Mouse (Mus musculus) erythroblast, embryonic 14.5 days (primary cell): Measurements from ENCODE around the gene Jkamp. TPM values are rescaled to one million over a fixed set of nuclear protein-coding genes. Genes with fewer than 3 reads are reported as not detected.

Experiments
- H3K27me3 ChIP-seq: 2 replicates; pipeline ENCODE4 v1.6.1; 2012; ENCODE audit warnings: inconsistent platforms; ENCODE audit not compliant: control insufficient read depth
- H3K36me3 ChIP-seq: 2 replicates; pipeline ENCODE4 v1.6.1; 2012; ENCODE audit warnings: mild to moderate bottlenecking, inconsistent platforms; ENCODE audit not compliant: control insufficient read depth
- H3K4me1 ChIP-seq: 2 replicates; pipeline ENCODE4 v1.6.1; 2012; ENCODE audit warnings: inconsistent platforms; ENCODE audit not compliant: control insufficient read depth
- H3K4me3 ChIP-seq: replicated peaks from 2 replicates; pipeline ENCODE3; 2012; ENCODE audit warnings: moderate library complexity, mild to moderate bottlenecking, inconsistent platforms
- H3K9me3 ChIP-seq: 2 replicates; pipeline ENCODE4 v1.6.1; 2012; ENCODE audit warnings: low read length, inconsistent platforms, mixed read lengths; ENCODE audit not compliant: control insufficient read depth
- GATA1 ChIP-seq: IDR thresholded peaks from 2 replicates; pipeline ENCODE4 v1.6.1; 2012; ENCODE audit warnings: low read length, inconsistent platforms, mixed read lengths
- TAL1 ChIP-seq: IDR thresholded peaks from 3 replicates; pipeline ENCODE4 v1.6.1; 2012; ENCODE audit warnings: low read length, inconsistent platforms, mixed read lengths
- polyA plus RNA-seq: library from polyadenylated mRNA; stranded (reverse); fragments of >175 nt; gene quantifications from 2 replicates; pipeline ENCODE4 v1.2.3, GENCODE M21; 2012

Jkamp gene
- polyA plus RNA-seq, 1 experiment, result 0.52 TPM

DNA sequence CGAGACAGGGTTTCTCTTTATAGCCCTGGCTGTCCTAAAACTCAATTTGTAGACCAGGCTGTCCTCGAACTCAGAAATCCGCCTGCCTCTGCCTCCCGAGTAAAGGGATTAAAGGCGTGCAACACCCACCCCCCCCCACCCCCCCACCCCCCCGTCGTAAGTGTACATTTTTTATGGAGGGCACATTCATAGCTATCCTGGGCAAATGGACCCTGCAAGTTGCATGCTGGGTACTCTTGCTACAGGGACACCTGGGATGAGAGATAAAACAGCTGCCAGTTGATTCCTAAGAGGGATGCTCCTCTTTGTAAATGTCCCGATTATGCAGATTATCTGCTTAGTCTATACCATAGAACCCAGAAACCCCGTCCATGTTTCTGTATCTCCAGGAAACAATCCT is 2.1 kb upstream of the Jkamp start:
- no peak for TF ChIP-seq TAL1
- TF ChIP-seq GATA1, result no peak
- Histone ChIP-seq H3K9me3 (no peaks in the 10 kb centered on the region), H3K36me3 (no peaks in the 10 kb centered on the region), H3K4me3 (no peak overlapping the region), H3K27me3 (peaks cover 34% of the 10 kb centered on the region), H3K4me1 (peaks cover 27% of the 10 kb centered on the region)

DNA sequence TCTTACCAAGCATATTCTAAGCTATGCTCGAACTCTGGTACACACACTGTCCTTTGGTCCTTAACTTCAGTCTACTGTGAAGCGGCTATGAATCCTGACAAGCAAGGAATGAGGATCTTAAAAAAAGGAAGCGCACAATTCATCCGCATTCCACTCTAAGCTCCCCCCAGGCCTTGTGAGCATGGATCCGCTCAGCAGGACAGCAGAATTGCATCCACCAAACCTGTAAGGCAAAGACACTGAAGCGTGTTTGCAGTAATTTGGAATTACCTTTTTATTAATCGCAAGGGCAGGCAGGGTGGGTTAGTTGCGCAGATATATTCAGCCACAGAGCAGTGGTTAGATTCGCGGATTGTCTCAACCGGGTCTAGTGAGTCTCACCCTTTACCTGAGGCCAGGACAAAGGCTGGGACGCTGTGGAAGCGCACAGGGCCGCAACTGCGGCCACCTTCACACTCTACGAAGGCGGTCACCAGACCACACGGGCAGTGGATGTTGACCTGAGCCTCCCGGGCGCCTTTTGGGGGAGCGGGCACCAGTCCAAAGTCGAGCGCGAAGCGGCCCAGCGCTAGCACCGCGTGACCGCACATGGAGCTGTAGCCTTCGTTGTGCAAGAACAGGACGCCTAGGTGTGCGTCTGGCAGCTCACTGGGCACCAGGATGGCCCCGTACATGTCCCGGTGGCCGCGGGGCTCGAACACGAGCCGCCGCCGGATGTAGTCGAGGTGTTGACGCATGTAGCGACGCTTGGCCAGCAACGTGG is 947 bp upstream of the Jkamp start:
- no peak for TF ChIP-seq TAL1
- H3K4me3 ChIP-seq, result peak overlapping the region; percentile 82
- peaks cover 27% of the 10 kb centered on the region for H3K4me1 ChIP-seq
- H3K9me3 ChIP-seq, result no peaks in the 10 kb centered on the region
- peaks cover 34% of the 10 kb centered on the region for H3K27me3 ChIP-seq
- H3K36me3 ChIP-seq, result no peaks in the 10 kb centered on the region

DNA sequence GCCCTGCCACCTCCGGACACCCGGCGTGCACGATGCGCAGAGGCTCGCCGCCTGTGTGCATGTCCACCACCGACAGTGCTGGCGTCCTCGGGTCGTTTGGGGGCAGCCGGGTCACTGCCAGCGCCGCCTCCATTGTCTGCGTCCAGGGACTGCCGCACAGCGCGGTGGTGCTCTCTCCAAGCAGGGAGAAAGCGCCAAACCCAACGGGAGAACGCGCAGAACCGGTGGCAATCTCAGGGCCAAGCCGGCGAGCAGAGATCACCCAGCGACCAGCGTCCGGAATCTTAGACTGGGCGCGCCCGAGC is 413 bp upstream of the Jkamp start:
- no peaks in the 10 kb centered on the region for H3K9me3 ChIP-seq
- H3K4me1 ChIP-seq, result peaks cover 27% of the 10 kb centered on the region
- no peak for TF ChIP-seq GATA1
- TF ChIP-seq TAL1, result no peak
- H3K27me3 ChIP-seq, result peaks cover 34% of the 10 kb centered on the region
- H3K4me3 ChIP-seq, result peak overlapping the region; percentile 82
- H3K36me3 ChIP-seq, result peaks cover 2% of the 10 kb centered on the region; the same call in 1 of the 2 replicates

DNA sequence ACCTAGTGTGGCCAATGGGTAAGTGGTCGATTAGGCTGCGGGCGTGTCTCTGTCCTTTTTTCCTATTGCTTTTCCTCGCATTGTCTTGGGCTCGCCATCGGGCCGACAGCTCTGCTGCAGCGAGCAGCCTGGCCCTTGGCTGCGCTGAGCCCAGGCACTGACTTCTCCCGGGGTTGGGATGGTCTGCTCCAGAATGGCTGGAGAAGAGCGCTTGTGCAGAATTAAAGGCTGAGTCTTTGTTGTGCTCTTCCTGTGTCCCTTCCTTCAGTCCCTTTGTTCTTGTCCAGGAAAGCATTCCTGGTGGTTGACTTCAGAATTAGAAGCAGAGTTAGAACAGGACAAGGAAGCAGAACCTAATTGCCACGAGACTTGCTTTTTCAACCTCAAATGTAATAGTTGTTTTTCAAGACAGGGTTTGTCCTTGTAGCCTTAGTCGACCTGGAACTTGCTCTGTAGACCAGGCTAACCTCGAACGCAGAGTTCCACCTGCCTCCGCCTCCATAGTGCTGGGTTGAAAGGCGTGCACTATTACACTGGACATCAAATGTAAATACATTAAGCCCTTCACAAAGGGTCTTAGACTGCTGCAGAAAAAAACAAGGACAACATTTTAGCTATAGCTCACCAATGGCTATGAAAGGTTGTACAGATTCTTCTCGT is 907 bp downstream of the Jkamp start:
- TF ChIP-seq GATA1 (no peak), TAL1 (no peak)
- H3K4me1 ChIP-seq, result peaks cover 27% of the 10 kb centered on the region
- no peaks in the 10 kb centered on the region for H3K9me3 ChIP-seq
- peak overlapping the region; percentile 82 for H3K4me3 ChIP-seq
- H3K36me3 ChIP-seq, result peaks cover 2% of the 10 kb centered on the region; the same call in 1 of the 2 replicates
- peaks cover 31% of the 10 kb centered on the region for H3K27me3 ChIP-seq

DNA sequence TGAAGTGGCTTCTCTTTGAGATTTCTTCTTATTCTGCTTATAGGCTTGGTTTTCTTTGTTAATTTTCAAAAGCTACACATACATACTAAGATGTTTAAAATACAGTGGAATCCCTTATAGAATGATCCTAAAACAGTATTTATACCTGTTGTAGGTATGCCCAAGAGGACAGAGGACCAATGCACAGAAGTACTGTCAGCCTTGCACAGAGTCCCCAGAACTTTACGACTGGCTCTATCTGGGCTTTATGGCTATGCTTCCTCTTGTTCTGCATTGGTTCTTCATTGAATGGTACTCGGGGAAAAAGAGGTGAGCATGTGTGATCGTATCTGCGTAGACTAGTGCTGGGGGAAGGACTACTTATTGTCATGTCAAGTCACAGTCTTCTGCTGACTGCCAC is 4.4 kb downstream of the Jkamp start:
- Histone ChIP-seq H3K4me3 (no peak overlapping the region), H3K9me3 (no peaks in the 10 kb centered on the region), H3K27me3 (peaks cover 5% of the 10 kb centered on the region), H3K4me1 (peaks cover 18% of the 10 kb centered on the region), H3K36me3 (peaks cover 33% of the 10 kb centered on the region)
- no peak for TF ChIP-seq TAL1
- TF ChIP-seq GATA1, result no peak

DNA sequence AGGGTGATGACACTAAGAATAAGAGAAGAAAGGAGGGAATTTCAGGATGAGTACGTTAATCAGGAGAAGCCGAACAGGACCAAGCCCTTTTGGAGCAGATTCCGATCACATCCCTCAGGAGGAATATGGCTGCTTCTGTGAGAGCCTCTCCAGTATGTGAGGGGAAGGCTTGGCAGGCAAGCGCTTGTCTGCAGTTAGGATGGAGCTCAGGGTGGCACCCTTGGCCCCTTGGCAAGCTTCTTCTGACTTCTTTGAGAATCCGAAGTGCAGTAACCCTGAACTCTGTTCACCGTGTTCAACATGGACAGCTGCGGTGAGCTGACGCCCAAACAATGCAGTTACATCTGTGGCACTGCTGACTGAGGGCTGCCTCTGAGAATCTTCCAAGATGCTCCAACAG is 11.6 kb downstream of the Jkamp start:
- Histone ChIP-seq H3K4me3 (no peak overlapping the region), H3K9me3 (no peaks in the 10 kb centered on the region), H3K27me3 (no peaks in the 10 kb centered on the region), H3K4me1 (no peaks in the 10 kb centered on the region), H3K36me3 (peaks cover 51% of the 10 kb centered on the region)
- TF ChIP-seq GATA1, result no peak
- no peak for TF ChIP-seq TAL1

DNA sequence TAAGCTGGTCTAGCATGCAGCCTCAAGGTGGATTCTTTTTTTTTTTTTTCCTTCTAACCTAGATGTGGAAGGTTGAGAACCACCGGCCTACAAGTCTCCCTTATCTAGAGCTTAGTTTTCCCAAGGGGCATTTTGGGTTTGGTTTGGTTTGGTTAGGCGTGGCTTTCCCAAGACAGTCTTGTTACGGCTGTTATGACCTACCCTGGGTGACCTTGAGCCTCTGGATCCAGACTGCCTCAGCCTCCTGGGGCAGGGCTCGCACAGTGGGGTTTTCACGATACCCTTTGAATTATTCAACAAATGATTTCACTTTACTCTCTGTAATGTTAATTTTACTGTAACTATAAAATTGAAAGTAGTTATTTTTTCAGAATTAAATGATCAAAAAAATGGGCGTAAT is 17.4 kb downstream of the Jkamp start:
- Histone ChIP-seq H3K9me3 (no peaks in the 10 kb centered on the region), H3K27me3 (no peaks in the 10 kb centered on the region), H3K4me1 (no peaks in the 10 kb centered on the region), H3K36me3 (peaks cover 5% of the 10 kb centered on the region), H3K4me3 (no peak overlapping the region)
- no peak for TF ChIP-seq TAL1
- no peak for TF ChIP-seq GATA1

DNA sequence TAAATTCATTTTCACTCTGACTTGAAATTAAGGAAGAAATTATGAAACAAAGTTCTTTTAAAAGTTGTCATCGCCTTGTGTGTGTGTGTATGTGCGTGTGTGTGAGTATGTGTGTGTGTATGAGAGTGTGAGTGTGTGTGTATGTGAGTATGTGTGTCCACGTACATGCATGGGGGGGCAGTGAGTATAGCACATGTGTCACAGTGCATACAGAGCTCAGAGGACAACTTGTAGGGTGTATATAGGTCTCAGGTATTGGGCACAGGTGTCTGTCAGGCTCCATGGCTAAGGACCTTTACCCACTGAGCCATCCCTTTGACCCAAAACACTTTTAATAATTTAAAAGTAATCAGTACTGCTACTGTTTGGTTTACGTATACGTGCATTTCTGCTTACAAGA is 18.6 kb downstream of the Jkamp start:
- Histone ChIP-seq H3K4me1 (no peaks in the 10 kb centered on the region), H3K36me3 (peaks cover 2% of the 10 kb centered on the region), H3K9me3 (no peaks in the 10 kb centered on the region), H3K4me3 (no peak overlapping the region), H3K27me3 (no peaks in the 10 kb centered on the region)
- no peak for TF ChIP-seq GATA1

DNA sequence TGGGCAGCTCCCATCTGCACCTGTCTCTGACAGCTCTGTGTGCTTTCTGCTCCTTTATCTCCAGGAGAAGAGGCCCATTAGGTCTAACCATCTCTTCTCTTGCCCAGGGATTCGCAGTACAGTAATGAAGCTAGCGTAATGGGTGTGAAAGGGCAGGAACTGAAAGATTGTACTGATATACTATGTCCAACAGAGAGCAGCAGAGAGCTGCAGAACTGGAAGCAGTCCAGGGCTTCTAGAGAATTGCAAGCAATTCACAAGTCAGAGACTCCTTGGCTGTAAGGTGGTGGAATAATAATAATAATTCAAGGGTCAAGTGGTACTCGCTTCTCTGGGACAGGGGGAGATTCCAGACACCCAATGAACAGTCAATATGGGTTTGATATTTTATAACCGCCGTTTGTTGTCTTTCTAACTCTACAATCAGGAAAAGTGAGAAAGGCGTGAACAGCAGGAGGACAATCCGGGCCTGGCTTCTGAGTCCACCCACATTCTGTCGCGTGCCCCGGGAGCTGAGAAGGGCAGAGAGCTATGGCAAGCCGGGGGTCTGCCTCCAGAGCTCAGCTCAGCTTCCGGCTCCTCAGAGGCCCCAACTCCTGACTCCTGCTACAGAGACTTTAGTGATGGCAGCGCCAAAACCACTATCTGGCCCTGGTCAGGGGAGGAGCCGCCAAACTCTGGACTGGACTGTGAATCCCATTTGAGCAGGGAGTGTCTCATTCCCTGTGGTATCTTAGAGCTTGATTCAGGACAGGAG is 19.3 kb downstream of the Jkamp start:
- H3K36me3 ChIP-seq, result peaks cover 2% of the 10 kb centered on the region
- H3K27me3 ChIP-seq, result no peaks in the 10 kb centered on the region
- H3K9me3 ChIP-seq, result no peaks in the 10 kb centered on the region
- no peaks in the 10 kb centered on the region for H3K4me1 ChIP-seq
- TF ChIP-seq GATA1 (no peak), TAL1 (no peak)
- no peak overlapping the region for H3K4me3 ChIP-seq
